Mouse (Mus musculus): ENCODE results near the gene Has3. TPM values are rescaled to one million over a fixed set of nuclear protein-coding genes. Genes with fewer than 3 reads are reported as not detected.

The Has3 gene
- polyA plus RNA-seq (2017; shearing (Covaris generic)), result not detected

GRCm38 (mm10) chr8:106870051-106870450, at the start of gene Has3:
Has3 (plus strand) TSS chr8:106870242.

DNA sequence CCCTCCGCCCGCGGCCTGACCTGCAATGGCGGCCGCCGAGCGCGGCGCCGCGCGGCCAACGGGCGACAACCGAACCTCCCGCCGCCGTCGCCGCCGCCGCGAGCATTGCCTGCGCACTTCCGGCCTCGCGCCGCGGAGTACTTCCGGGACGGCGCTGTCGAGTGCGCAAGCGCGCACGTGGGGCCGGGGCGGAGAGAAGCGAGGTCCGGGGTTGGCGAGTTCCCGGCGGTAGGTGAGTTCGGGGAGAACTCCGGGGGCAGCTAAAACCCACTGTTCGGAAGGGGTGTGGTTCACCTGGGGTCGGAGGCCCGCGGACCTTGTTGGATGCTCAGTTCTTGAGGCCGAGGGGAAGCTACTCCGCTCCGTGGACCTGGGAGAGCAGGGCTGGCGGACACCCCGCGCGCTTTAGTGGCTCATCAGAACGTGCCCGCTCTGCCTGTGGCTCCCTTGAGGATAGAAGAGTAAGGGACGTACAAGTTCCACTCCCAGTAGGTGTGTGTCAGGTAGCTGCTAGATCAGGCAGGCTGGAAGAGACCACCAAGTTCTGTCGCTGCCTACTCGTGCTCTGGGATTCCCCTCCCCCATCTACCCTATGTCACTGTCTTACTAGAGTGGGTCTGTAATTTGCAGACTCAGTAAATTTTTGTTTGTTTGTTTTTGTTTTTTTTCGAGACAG, 23.6 kb downstream of the Has3 start, which contains the start of gene Utp4:
Gene Utp4, plus strand, starts transcription at position 156 of the 676 bp plus-strand sequence.

Other genes with a start within 250 kb of the Has3 start
- gene Tango6, start 187.2 kb upstream of the Has3 start, polyA plus RNA-seq (2017; shearing (Covaris generic)), result 10 to 100 TPM in 1 of 2 experiments, 1 to 10 TPM in 1; 8.1 to 15.9 TPM
- 10 to 100 TPM; 42.5 to 50.1 TPM for gene Utp4, start 23.4 kb downstream of the Has3 start, polyA plus RNA-seq (2017; shearing (Covaris generic))
- gene Sntb2, start 65.5 kb downstream of the Has3 start, polyA plus RNA-seq (2017; shearing (Covaris generic)), result 10 to 100 TPM; 13.6 to 26.4 TPM
- 10 to 100 TPM; 62.3 to 79.2 TPM for gene Vps4a, start 161.0 kb downstream of the Has3 start, polyA plus RNA-seq (2017; shearing (Covaris generic))
- 10 to 100 TPM; 12.5 to 18.0 TPM for gene Pdf, start 178.4 kb downstream of the Has3 start, polyA plus RNA-seq (2017; shearing (Covaris generic))
- gene Cog8, start 186.4 kb downstream of the Has3 start, polyA plus RNA-seq (2017; shearing (Covaris generic)), result 10 to 100 TPM; 61.4 to 84.2 TPM
- gene Nip7, start 186.6 kb downstream of the Has3 start, polyA plus RNA-seq (2017; shearing (Covaris generic)), result 10 to 100 TPM; 77.5 to 81.3 TPM
- gene Tmed6, start 195.4 kb downstream of the Has3 start, polyA plus RNA-seq (2017; shearing (Covaris generic)), result under 1 TPM in 1 of 2 experiments, not detected in 1; 0.88 TPM
- 10 to 100 TPM; 25.2 to 25.7 TPM for gene Terf2, start 226.3 kb downstream of the Has3 start, polyA plus RNA-seq (2017; shearing (Covaris generic))

Measured in inflammation-experienced regulatory T-cells (primary cell).